Mouse (Mus musculus) naive thymus-derived CD4-positive, alpha-beta T cell, adult 2 months (primary cell): ENCODE data around the gene Stau1.
"Not testable (repeated sequence)": the region's sequence is repeated elsewhere in the genome, so short reads cannot be mapped to it uniquely, and the experiment has no call there.

Experiments used
- DNase-seq: peaks from one replicate; pipeline ENCODE4 v3.0.0-alpha.2; 2011; ENCODE audit warnings: low read depth

The Stau1 gene

DNA sequence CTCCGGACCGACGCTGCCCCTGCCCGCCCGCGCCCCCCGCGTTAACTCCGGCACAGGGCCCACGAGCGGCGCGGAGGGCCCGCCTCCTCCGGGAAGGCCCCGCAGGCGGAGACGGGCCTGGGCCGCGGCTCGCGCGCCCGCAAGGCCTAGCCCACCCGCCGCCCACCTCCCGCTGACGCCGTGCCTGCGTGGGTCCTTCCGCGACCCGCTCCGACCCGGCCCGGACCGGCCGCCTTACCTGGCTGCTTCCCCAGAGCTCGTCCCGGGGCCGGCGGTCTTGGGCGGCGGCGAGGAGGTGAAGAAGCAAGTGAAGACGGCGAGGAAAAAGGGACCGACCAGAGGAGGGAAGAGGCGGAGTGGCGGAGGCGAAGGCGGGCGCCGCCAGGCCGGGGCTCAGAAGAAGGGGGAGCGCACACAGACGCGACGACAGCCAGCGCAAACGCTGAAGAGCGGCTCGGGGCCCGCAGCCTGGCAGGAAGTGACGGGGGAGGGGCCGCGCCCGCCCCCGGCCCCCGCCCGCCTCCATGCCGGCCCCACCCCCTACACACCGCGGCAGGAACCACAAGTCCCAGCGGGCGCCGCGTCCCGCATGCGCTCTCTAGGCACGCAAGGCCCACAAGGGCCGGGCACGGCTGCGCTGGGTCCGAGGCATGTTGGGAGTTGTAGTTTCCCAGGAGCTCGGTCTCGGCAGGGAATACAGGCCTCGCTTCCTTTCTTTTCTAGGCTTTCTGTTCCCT, at the start of gene Stau1:
Gene Stau1, minus strand, starts transcription at position 504 of the 737 bp plus-strand sequence.
- peak; percentile 96 for DNase-seq

DNA sequence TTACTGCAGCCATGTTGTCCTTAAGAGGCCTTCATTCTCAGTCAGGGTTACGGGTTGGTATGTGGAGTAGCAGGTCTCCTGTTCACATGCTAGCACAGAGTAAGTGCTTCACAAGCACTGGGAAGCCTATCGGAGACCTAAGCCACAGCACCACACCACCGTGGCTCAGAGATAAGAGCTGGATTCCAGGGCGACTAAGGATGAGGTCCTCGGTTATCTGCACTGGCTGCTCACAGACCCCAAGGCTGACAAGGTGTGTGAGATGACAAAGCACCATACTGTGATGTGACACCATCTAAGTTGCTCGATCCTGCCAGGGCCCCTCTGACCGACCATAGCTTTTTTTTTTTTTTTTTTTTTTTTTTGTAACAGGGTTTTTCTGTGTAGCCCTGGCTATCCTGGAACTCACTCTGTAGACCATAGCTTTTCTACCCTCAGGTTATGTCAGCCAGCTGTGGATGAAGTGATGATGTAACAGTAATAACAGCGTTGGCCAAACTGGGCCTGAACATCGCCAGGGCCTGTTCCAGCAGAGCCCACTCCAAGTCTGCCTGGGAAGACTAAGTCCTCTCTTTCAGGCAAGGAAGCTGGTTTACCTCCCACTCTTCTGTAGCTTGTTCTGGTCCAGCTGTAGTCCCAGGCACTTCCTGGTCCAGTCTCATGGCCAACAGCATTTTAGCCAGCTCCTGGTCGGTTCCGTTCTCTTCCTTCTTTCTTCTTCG, 47.5 kb upstream of the Stau1 start:
- no peak for DNase-seq

DNA sequence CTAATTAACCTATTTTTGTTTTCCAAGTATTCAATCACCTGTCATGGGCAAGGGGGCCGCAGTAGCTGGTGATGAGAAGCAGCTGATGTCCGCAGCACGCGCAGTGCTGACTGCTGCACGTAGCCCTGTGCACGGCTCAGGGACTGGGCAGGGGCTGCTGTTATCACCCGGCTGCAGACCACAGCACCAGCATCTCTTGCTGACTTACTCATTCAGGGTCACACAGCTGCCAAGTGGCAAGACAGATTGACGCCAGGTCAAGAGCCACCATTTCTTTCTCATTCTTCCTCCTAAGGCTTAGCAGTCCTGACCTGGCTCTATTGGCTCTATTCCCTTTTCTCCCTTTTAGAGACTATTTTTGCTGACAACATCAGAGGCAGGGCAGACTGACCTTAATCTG, 43.3 kb upstream of the Stau1 start:
- no peak for DNase-seq

GRCm38 (mm10) chr2:167038716-167039115, 42.6 kb upstream of the Stau1 start:
- DNase-seq: no peak

- DNase-seq: no peak
Observed at GRCm38 (mm10) chr2:167038297-167038696, 42.2 kb upstream of the Stau1 start.

GRCm38 (mm10) chr2:167037710-167038109, 41.6 kb upstream of the Stau1 start:
- no peak for DNase-seq

DNA sequence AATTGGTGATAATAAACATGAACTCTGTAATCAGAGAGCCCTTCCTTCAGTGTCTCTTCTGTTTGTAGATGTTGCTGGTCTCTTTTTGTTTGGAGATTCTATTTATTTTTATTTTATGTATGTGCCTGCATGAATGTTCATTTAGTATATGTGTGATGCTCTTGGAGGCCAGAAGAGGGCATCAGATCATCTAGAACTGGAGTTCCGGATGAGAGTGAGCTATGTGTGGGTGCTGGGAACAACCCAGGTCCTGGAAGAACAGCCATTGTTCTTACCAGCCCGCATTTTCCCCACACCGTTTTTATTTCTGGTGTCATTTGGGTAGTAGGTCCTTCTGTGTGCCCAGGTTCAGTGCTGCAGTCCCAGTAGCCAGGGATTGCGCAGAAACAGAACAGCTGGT, 34.4 kb upstream of the Stau1 start:
- no peak for DNase-seq

- no peak for DNase-seq
Observed at GRCm38 (mm10) chr2:167028553-167028952, 32.5 kb upstream of the Stau1 start.

DNA sequence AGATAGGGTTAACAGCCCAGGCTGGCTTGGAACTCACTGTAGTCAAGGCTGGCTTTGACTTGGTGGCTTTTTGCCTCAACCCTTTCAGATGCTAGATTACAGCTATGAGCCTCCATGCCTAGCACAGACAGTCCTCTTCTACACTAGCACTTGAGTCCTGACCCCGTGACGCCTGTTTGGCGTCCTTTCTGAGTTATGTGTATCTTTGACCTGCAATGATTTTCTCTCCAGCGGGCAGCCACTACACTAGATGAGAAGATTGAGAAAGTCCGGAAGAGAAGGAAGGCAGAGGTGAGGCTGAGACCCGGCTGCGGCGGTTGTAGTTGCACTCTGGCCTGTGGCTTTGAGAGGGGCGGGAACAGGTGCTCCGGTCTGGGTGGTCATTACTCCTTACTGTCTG, 23.3 kb upstream of the Stau1 start:
- no peak for DNase-seq

DNA sequence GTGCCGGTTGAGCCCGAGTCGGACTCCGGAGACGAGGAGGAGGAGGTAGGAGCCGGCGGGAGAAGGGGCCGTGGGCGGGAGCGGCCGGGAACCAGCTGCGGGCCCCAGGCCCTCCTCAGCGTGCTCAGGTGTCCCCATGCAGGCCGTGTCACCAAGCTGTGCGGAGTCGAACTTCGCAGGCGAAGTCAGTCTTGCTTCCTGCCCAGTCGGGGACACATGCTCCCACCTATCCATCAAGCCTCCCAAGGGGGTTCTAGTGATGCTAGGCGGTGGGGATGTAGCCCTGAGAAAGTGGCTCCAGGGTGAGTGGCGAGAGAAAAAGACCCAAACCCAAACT, 19.3 kb upstream of the Stau1 start:
- DNase-seq: no peak

GRCm38 (mm10) chr2:167014702-167015381, 18.7 kb upstream of the Stau1 start, which contains the start of gene Ddx27:
Gene Ddx27, plus strand, starts transcription at chr2:167015193.
- peak; percentile 96 for DNase-seq

GRCm38 (mm10) chr2:167010546-167010945, 14.4 kb upstream of the Stau1 start:
- no peak for DNase-seq

- no peak for DNase-seq
Observed at GRCm38 (mm10) chr2:167009483-167009882, 13.4 kb upstream of the Stau1 start.

DNA sequence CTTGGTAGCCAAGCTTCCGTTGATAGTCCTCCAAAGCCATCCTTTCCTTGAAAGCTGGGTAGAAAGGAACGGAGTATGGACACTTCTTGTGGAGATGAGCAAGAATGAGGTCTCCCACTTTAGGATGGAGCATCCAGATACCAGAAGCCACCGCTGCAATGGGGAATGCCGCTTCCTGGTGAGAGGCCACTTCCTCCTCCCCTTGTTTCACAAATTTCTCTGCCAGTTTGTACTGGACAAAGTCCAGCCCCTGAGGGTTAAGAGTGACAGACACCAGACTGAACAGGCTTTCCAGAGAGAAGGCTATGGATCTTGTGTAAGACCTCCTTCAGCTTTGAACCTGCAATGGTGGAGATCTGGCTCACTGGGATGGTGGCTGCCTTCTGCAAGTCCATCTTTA, 11.5 kb upstream of the Stau1 start:
- DNase-seq: not testable (repeated sequence)

GRCm38 (mm10) chr2:167007001-167007491, 10.9 kb upstream of the Stau1 start:
- DNase-seq: no peak

DNA sequence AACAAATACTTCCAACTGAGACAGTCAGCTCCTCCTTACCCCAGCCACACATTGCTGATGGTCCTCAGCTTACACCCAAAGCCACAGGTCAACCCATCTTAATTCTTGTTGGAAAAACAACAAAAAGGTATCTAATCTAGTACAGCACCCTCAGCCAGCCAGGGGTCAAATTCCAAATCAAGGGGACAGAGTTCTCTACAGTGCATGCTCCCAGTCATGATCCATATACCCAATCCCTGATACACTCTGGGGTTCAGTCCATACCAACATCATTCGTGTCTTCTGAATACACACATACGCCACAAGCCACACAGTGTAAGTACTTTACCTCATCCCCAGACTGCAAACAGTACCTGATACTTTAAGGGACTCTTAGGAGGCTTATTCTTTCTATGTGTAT, 10.3 kb upstream of the Stau1 start:
- DNase-seq: no peak

DNA sequence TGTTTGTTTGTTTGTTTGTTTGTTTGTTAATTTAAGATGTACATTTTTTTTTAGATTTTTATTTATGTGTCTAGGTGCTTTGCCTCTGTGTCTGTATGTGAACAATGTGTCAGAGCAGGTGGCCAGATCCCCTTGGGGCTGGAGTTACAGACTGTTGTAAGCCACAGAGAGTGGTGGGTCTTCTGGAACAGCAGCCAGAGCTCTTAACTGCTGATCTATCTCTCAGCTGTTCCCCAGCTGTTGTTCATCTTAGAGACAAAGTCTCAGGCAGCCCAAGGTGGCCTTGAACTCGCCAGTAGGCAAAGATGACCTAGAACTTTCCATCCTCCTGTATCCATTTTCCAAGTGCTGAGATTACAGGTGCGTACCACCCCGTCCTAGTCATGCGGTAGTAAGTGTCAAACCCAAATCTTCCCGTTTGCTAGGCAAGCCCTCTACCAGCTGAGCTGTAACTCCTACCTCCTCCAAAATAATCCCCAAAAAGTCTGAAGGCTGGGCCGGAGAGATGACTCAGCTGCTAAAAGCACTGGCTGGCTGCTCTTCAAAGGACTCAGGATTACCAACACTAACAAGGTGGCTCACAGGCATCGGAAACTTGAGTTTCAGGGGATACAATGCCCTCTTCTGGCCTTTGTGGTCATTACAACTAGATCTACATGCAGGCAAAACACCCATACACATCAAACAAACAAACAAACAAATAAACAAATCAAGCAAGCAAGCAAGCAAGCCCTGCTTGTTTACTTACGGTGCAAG, 8.2 kb upstream of the Stau1 start:
- DNase-seq: peak; percentile 94

DNA sequence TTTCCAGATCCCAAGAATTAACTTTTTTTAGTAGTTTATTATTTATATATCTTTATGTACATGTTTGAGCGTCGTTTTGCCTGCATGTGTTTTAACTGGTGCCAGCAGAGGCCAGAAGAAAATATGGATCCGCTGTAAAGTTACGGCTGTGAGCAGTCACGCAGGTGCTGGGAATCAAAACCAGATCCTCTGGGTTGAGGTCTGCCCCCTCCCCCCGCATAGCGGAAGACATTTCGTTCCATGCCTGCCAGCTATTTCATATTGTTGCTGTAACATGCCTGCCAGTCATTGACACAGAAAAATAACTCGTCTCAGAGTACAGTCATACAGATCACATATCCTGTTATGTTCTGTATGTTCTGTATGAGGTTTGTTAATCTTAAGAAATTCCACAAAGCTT, 5.4 kb upstream of the Stau1 start:
- no peak for DNase-seq

- DNase-seq: no peak
Observed at GRCm38 (mm10) chr2:166996533-166996894, 415 bp upstream of the Stau1 start.

- peak; percentile 58 for DNase-seq
Observed at GRCm38 (mm10) chr2:166995021-166995795, 891 bp downstream of the Stau1 start.

DNA sequence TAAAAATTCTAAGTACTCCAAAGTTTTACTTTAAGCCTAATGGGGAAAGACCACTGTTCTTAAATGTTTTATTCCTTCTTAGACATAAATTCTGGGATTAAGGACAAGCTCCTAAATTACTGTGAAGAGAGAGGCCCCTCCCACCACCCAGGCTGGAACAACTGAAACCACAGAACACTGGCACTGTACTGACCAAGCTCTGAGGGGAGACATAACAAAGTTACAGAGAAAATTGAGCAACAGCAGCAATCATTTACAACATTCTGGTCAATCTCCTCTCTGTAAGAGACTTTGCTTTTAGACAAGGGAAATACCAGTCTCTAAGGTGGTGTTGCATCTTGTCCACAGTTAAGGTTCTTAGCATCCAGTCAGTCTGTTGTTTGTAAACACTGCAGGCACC, 4.2 kb downstream of the Stau1 start:
- DNase-seq: no peak
